In the genomic region with DNA sequence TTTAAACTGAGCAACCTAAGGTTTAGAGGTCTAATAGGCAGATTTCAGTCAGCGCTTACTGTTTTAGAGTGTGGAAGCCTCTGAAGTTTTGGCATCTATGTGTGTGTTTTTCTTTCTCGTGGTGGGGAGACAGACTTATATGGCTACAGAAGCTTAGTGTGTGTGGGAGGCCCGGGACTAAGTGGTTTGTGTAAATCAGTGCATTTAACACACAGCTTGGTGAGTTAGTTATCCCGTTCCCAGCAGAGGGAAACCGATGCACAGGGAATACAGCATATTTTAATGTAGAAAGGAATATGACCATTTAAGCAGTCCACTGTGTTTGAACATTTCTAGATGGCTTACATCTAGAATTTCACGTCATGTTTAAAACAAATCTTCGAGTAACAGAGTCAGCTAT, we compare ENCODE assay signal across 8 mouse cellular contexts. TPM values are rescaled to one million over a fixed set of nuclear protein-coding genes. Genes with fewer than 3 reads are reported as not detected.
A peak's percentile ranks its signal among the peaks of the same experiment; 100 is the strongest.
DNase-seq lines count a peak whose midpoint lies in the region; ATAC-seq and TF ChIP-seq lines count a peak whose summit lies in the region.

No protein-coding gene starts in this region.

- H3K9ac ChIP-seq in forebrain, embryonic 15.5 days (replicated peaks), result peak overlapping the region; percentile 75; the same call in 1 of the 2 replicates
- H3K9ac ChIP-seq in liver, embryonic 14.5 days (replicated peaks), result no peak overlapping the region

- no peak for TF ChIP-seq EP300 in liver, embryonic 14.5 days (IDR thresholded peaks at IDR 0.05; ENCODE audit: low read depth)

- no peaks in the 10 kb centered on the region for H3K9me3 ChIP-seq in heart, embryonic 10.5 days
- H3K9me3 ChIP-seq in forebrain, embryonic 15.5 days, result no peaks in the 10 kb centered on the region
- H3K9me3 ChIP-seq in liver, embryonic 14.5 days (ENCODE audit: control insufficient read depth, low read length), result no peaks in the 10 kb centered on the region

- 44% methylated on average over 7 of the region's 7 CpGs for WGBS in heart, embryonic 10.5 days
- WGBS in forebrain, embryonic 15.5 days, result 40% methylated on average over 7 of the region's 7 CpGs
- WGBS in liver, embryonic 14.5 days (ENCODE audit: insufficient replicate concordance), result 63% methylated on average over 7 of the region's 7 CpGs

- ATAC-seq in forebrain, embryonic 15.5 days (replicated peaks), result no peak
- ATAC-seq in liver, embryonic 14.5 days (ENCODE audit: insufficient read depth), result no peak

- no peaks in the 10 kb centered on the region for H3K27me3 ChIP-seq in heart, embryonic 10.5 days (ENCODE audit: insufficient read depth, poor library complexity, severe bottlenecking)
- no peaks in the 10 kb centered on the region for H3K27me3 ChIP-seq in forebrain, embryonic 15.5 days
- H3K27me3 ChIP-seq in liver, embryonic 14.5 days (ENCODE audit: control insufficient read depth, insufficient read depth, low read length), result peaks cover 23% of the 10 kb centered on the region

- DNase-seq in heart, embryonic 10.5 days (ENCODE audit: low spot score), result no peak
- DNase-seq in heart, postnatal 25 days (ENCODE audit: low spot score), result no peak
- peak; percentile 7 for DNase-seq in A20 (ENCODE audit: low read depth, low spot score)
- no peak for DNase-seq in liver, embryonic 14.5 days (ENCODE audit: low read depth in 3 of 3, low spot score in 3 of 3)
- no peak for DNase-seq in adrenal gland, postnatal 25 days
- DNase-seq in thymus, postnatal 0 days (ENCODE audit: low spot score), result no peak
- DNase-seq in layer of hippocampus, adult 8-10 months (ENCODE audit: low spot score in 2 of 2), result no peak

- peaks cover 29% of the 10 kb centered on the region for H3K4me1 ChIP-seq in heart, embryonic 10.5 days
- peaks cover 13% of the 10 kb centered on the region for H3K4me1 ChIP-seq in forebrain, embryonic 15.5 days
- H3K4me1 ChIP-seq in liver, embryonic 14.5 days (replicated peaks; ENCODE audit: control insufficient read depth in 2 of 2, insufficient read depth in 2 of 2, low read length in 1 of 2), result peaks cover 0 to 5% of the 10 kb centered on the region in 2 experiments; a peak in 2 of 4 replicates

- H3K27ac ChIP-seq in heart, embryonic 10.5 days, result peak overlapping the region; percentile 96; the same call in 1 of the 2 replicates
- H3K27ac ChIP-seq in forebrain, embryonic 15.5 days (replicated peaks), result no peak overlapping the region
- no peak overlapping the region for H3K27ac ChIP-seq in liver, embryonic 14.5 days

- TF ChIP-seq CTCF in liver, embryonic 14.5 days (IDR thresholded peaks at IDR 0.05; ENCODE audit: low read depth), result no peak

- H3K4me2 ChIP-seq in forebrain, embryonic 15.5 days (replicated peaks), result peak overlapping the region; percentile 53
- peak overlapping the region; percentile 73 for H3K4me2 ChIP-seq in liver, embryonic 14.5 days (ENCODE audit: low read depth)

- H3K36me3 ChIP-seq in heart, embryonic 10.5 days, result no peaks in the 10 kb centered on the region
- no peaks in the 10 kb centered on the region for H3K36me3 ChIP-seq in forebrain, embryonic 15.5 days
- no peaks in the 10 kb centered on the region for H3K36me3 ChIP-seq in liver, embryonic 14.5 days (replicated peaks; ENCODE audit: control insufficient read depth, insufficient read depth, low read depth)

- intact Hi-C loops in heart, postnatal 25 days (cut with DNase I), result loop anchor here (5.0 kb wide), 3 partner anchors 42 to 112 kb away; partner anchors contain the start of gene St3gal6

- peak overlapping the region; percentile 96 for H3K4me3 ChIP-seq in heart, embryonic 10.5 days
- peak overlapping the region; percentile 59 for H3K4me3 ChIP-seq in forebrain, embryonic 15.5 days
- peak overlapping the region; percentile 38 to 74 for H3K4me3 ChIP-seq in liver, embryonic 14.5 days (ENCODE audit: insufficient read depth in 1 of 2, low read depth in 2 of 2, low read length in 2 of 2)

RNA-seq across cellular contexts. Expression of gene Dcbld2, which starts 1.6 kb away (rescaled TPM):
- 12.2 and 13.2 TPM in 2 replicates for polyA plus RNA-seq in heart, embryonic 10.5 days (2016; fragmentation: Nextera tagmentation; extraction: Ambion mirVana)
- total RNA-seq in heart, postnatal 25 days (2021), result 10 to 100 TPM; 17.8 to 19.2 TPM
- polyA plus RNA-seq in forebrain, embryonic 15.5 days (2015; fragmentation: Nextera tagmentation; extraction: Ambion mirVana), result 5.0 and 6.2 TPM in 2 replicates
- 2.6 TPM in 2 replicates for polyA plus RNA-seq in liver, embryonic 14.5 days (2012; rRNA removed)
- 0.84 and 0.90 TPM in 2 replicates for polyA plus RNA-seq in liver, embryonic 14.5 days (2014; fragmentation: Nextera tagmentation; extraction: Ambion mirVana)
- 11.5 and 14.6 TPM in 2 replicates for total RNA-seq in adrenal gland, postnatal 25 days (2021)
- 0.80 and 1.1 TPM in 2 replicates for polyA plus RNA-seq in thymus, postnatal 0 days (2015; fragmentation: Nextera tagmentation; extraction: Ambion mirVana)
- total RNA-seq in layer of hippocampus, adult 8-10 months (2022), result 10 to 100 TPM; 12.6 to 14.7 (median 13.5) TPM
